Mouse (Mus musculus) stomach, embryonic 15.5 days (tissue): ENCODE data around the gene Olfr1295. TPM values are rescaled to one million over a fixed set of nuclear protein-coding genes. Genes with fewer than 3 reads are reported as not detected.

Experiments
- ATAC-seq: fragments of 200-750 bp; cut with Nextera tagmentation; 2 replicates; pipeline ENCODE4 v1.8.0; 2017; ENCODE audit warnings: low read depth, moderate number of reproducible peaks, moderate TSS enrichment; ENCODE audit not compliant: insufficient read depth, low FRiP score
- H3K27ac ChIP-seq: fragments of 300-500 bp; sonication (generic); 2 replicates; pipeline ENCODE4 v1.5.1; 2015; ENCODE audit warnings: mild to moderate bottlenecking, inconsistent platforms
- H3K27me3 ChIP-seq: fragments of 300-500 bp; sonication (generic); replicated peaks from 2 replicates; pipeline ENCODE4 v1.6.1; 2015; ENCODE audit warnings: inconsistent platforms
- H3K36me3 ChIP-seq: fragments of 300-500 bp; sonication (generic); 2 replicates; pipeline ENCODE4 v1.6.1; 2015; ENCODE audit warnings: inconsistent platforms
- H3K4me1 ChIP-seq: fragments of 300-500 bp; sonication (generic); 2 replicates; pipeline ENCODE4 v1.6.1; 2015; ENCODE audit warnings: inconsistent platforms
- H3K4me2 ChIP-seq: fragments of 300-500 bp; sonication (generic); 2 replicates; pipeline ENCODE4 v1.6.1; 2015; ENCODE audit warnings: mild to moderate bottlenecking, inconsistent platforms
- H3K4me3 ChIP-seq: fragments of 300-500 bp; sonication (generic); replicated peaks from 2 replicates; pipeline ENCODE4 v1.5.1; 2015; ENCODE audit warnings: inconsistent platforms
- H3K9ac ChIP-seq: fragments of 300-500 bp; sonication (generic); 2 replicates; pipeline ENCODE4 v1.6.1; 2015; ENCODE audit warnings: inconsistent platforms
- H3K9me3 ChIP-seq: fragments of 300-500 bp; sonication (generic); 2 replicates; pipeline ENCODE4 v1.6.1; 2016; ENCODE audit warnings: inconsistent platforms
- WGBS: fragments of 180-500 bp; shearing (Covaris S2); methylation state at CpG from one replicate; pipeline ENCODE4 v1.1.7; 2015; 5-methylcytosine and 5-hydroxymethylcytosine counted together
- polyA plus RNA-seq: library from polyadenylated mRNA; unstranded; fragments of >200 nt; fragmentation: Nextera tagmentation; extraction: Ambion mirVana; gene quantifications from 2 replicates; pipeline ENCODE4 v1.2.1, GENCODE M21; 2015

Olfr1295 gene
- not detected in 2 replicates for polyA plus RNA-seq

DNA sequence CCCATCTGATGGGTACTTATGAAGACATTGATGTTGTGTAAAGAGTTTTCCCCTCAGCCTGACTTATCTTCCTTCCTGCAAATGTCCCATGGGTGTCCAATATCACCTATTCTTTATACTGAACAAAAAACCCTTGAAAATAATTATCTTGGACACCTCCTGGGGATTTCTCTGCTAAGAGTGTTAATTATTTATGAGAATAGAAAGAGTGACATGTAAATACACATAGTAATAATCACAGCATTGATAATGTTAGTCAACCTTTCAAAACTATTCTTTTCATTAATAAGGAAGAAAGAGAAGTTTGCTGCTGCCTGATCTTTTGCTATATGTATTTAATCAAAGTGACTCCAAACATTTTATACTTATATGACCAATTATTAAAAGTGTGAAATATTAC is at the start of gene Olfr1295:
Gene Olfr1295, minus strand, starts transcription at position 101 of the 400 bp plus-strand sequence.
- H3K9ac ChIP-seq: no peak within 1 kb of the TSS
- H3K4me3 ChIP-seq: no peak within 1 kb of the TSS
- H3K27ac ChIP-seq: no peak within 1 kb of the TSS
- no peaks in the 10 kb centered on the region for H3K4me1 ChIP-seq
- no peaks in the 10 kb centered on the region for H3K9me3 ChIP-seq
- no peak for ATAC-seq
- H3K4me2 ChIP-seq: no peak within 1 kb of the TSS
- H3K36me3 ChIP-seq: no peaks in the 10 kb centered on the region
- no peaks in the 10 kb centered on the region for H3K27me3 ChIP-seq

GRCm38 (mm10) chr2:111540191-111540590 is 29.3 kb downstream of the Olfr1295 start, which contains the start of gene Olfr1294:
Olfr1294 (minus strand) TSS chr2:111540291.
- 42% methylated on average over 1 of the region's 1 CpGs for WGBS
- no peak within 1 kb of the TSS for H3K4me2 ChIP-seq
- H3K27ac ChIP-seq: no peak within 1 kb of the TSS
- H3K4me1 ChIP-seq: no peaks in the 10 kb centered on the region
- no peak within 1 kb of the TSS for H3K4me3 ChIP-seq
- H3K9me3 ChIP-seq: no peaks in the 10 kb centered on the region
- H3K36me3 ChIP-seq: no peaks in the 10 kb centered on the region
- H3K27me3 ChIP-seq: no peaks in the 10 kb centered on the region
- no peak for ATAC-seq
- no peak within 1 kb of the TSS for H3K9ac ChIP-seq

GRCm38 (mm10) chr2:111524903-111525302 is 44.6 kb downstream of the Olfr1295 start, which contains the start of gene Olfr1293-ps:
Olfr1293-ps (plus strand) TSS chr2:111525203.
- Histone ChIP-seq H3K27ac (no peak within 1 kb of the TSS), H3K4me1 (no peaks in the 10 kb centered on the region), H3K9me3 (no peaks in the 10 kb centered on the region), H3K4me2 (no peak within 1 kb of the TSS), H3K27me3 (no peaks in the 10 kb centered on the region), H3K36me3 (no peaks in the 10 kb centered on the region), H3K9ac (no peak within 1 kb of the TSS), H3K4me3 (no peak within 1 kb of the TSS)
- WGBS: 76% methylated on average over 1 of the region's 1 CpGs
- ATAC-seq: no peak

DNA sequence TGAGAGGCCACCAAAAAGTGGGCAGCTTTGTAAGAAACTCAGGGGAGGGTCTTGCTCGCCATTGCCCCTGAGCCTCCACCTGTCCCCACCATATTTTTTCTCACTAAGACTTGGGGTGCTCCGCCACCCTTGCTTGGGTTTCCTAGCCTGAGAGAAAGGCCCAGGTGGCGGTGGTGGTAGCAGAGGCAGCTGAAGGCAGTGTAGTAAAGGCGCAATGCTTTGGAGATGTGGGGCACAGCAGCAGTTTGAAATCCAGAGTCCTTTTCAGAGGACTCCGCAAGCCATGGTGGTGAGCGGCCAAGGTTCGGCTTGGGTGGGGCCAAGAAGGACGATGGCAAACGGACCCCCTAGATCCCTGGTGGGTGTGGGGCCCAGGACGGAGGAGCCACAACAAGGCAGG is 52.0 kb downstream of the Olfr1295 start:
- Histone ChIP-seq H3K27ac (no peak overlapping the region), H3K4me2 (no peak overlapping the region), H3K9ac (no peak overlapping the region), H3K27me3 (no peaks in the 10 kb centered on the region), H3K4me3 (no peak overlapping the region), H3K9me3 (no peaks in the 10 kb centered on the region), H3K4me1 (no peaks in the 10 kb centered on the region), H3K36me3 (no peaks in the 10 kb centered on the region)
- no peak for ATAC-seq
- 94% methylated on average over 10 of the region's 10 CpGs for WGBS

Other genes with a start within 250 kb of the Olfr1295 start
- not detected in 2 replicates for gene Olfr1281, start 243.2 kb downstream of the Olfr1295 start, polyA plus RNA-seq
- not detected in 2 replicates for gene Olfr1282, start 233.6 kb downstream of the Olfr1295 start, polyA plus RNA-seq
- gene Olfr1283, start 202.9 kb downstream of the Olfr1295 start, polyA plus RNA-seq: not detected in 2 replicates
- gene Olfr1284, start 194.2 kb downstream of the Olfr1295 start, polyA plus RNA-seq: not detected in 2 replicates
- gene Olfr1286, start 146.6 kb downstream of the Olfr1295 start, polyA plus RNA-seq: not detected in 2 replicates
- gene Olfr1287, start 120.5 kb downstream of the Olfr1295 start, polyA plus RNA-seq: not detected in 2 replicates
- gene Olfr1288, start 95.6 kb downstream of the Olfr1295 start, polyA plus RNA-seq: not detected in 2 replicates
- not detected in 2 replicates for gene Olfr1289, start 88.9 kb downstream of the Olfr1295 start, polyA plus RNA-seq
- not detected in 2 replicates for gene Olfr1290, start 75.9 kb downstream of the Olfr1295 start, polyA plus RNA-seq
- gene Olfr1291-ps1, start 72.5 kb downstream of the Olfr1295 start, polyA plus RNA-seq: not detected in 2 replicates
- not detected in 2 replicates for gene Olfr1293-ps, start 44.5 kb downstream of the Olfr1295 start, polyA plus RNA-seq
- not detected in 2 replicates for gene Olfr1294, start 29.4 kb downstream of the Olfr1295 start, polyA plus RNA-seq
- gene Olfr1297, start 56.8 kb upstream of the Olfr1295 start, polyA plus RNA-seq: not detected in 2 replicates
- not detected in 2 replicates for gene Olfr1298, start 79.5 kb upstream of the Olfr1295 start, polyA plus RNA-seq
- gene Olfr1299, start 91.7 kb upstream of the Olfr1295 start, polyA plus RNA-seq: not detected in 2 replicates
- gene Olfr1301, start 181.3 kb upstream of the Olfr1295 start, polyA plus RNA-seq: not detected in 2 replicates
- gene Olfr1302, start 207.7 kb upstream of the Olfr1295 start, polyA plus RNA-seq: not detected in 2 replicates